Mouse (Mus musculus): ENCODE data around the gene Peli2.

GRCm38 (mm10) chr14:48173840-48174239 lies 53.2 kb downstream of the Peli2 start:
- no peak for TF ChIP-seq CTCF (IDR thresholded peaks at IDR 0.05; ENCODE audit: insufficient read depth, low read length)
- TF ChIP-seq POLR2A (IDR thresholded peaks at IDR 0.05; ENCODE audit: borderline replicate concordance, extremely low read depth, low read depth, low read length), result no peak
